Mouse (Mus musculus): ENCODE data around the gene Nav2.

- no peak for TF ChIP-seq FLI1 (IDR thresholded peaks at IDR 0.05; ENCODE audit: low read length)
- TF ChIP-seq GATA1 (IDR thresholded peaks at IDR 0.05; ENCODE audit: borderline replicate concordance, low read length), result no peak
These were observed 449.1 kb downstream of the Nav2 start for GRCm38 (mm10) chr7:49357441-49358165.
